Mouse (Mus musculus) lung, postnatal 14 days (tissue): ENCODE measurements around the gene Wdr95.

Experiments used
- DNase-seq: peaks from one replicate; pipeline ENCODE4 v3.0.0; 2021

Wdr95 gene

GRCm38 (mm10) chr5:149584154-149584655 lies 55.7 kb downstream of the Wdr95 start:
- peak; percentile 49 for DNase-seq

DNA sequence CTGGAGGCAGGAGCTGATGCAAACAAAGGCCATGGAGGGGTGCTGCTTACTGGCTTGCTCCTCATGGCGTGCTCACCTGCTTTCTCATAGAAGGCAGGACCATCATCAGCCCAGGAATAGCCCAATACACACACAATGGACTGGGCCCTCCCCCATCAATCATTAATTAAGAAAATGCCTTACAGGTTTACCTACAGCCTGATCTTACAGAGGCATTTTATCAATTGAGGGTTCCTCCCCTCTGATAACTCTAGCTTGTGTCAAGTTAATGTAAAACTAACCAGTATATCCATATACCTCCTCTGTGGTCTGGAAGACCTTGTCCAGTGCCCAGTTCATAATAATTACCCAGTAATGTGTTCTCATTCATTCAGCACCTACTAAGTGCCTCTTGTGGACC lies 56.8 kb downstream of the Wdr95 start:
- DNase-seq: no peak

GRCm38 (mm10) chr5:149585910-149586309 lies 57.4 kb downstream of the Wdr95 start:
- DNase-seq: no peak

DNA sequence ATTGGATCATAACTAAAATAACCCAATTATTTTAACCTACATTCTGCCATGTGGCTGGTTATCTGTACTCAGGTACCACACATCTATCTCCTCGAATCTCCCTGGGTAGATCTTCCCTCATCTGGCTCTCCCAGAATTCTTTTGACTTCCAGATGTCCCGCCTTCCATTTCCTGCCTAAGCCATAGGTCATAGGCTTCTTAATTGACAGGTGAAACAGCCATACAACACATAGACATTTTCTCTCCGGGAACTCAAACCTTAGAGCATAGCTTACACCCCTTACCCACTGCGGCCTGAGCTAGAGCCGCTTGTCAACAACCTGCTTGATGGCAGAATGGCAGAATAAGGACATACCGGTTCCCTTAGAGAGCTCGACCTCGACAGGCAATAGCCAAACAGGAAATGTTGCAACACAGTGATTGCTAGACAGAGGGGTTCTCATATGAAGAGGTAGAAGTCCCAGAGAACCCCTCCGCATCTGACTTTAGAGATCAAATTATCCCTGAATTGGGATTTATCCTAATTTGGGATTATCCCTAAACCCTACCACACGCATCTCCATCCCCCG lies 58.9 kb downstream of the Wdr95 start:
- DNase-seq: no peak

DNA sequence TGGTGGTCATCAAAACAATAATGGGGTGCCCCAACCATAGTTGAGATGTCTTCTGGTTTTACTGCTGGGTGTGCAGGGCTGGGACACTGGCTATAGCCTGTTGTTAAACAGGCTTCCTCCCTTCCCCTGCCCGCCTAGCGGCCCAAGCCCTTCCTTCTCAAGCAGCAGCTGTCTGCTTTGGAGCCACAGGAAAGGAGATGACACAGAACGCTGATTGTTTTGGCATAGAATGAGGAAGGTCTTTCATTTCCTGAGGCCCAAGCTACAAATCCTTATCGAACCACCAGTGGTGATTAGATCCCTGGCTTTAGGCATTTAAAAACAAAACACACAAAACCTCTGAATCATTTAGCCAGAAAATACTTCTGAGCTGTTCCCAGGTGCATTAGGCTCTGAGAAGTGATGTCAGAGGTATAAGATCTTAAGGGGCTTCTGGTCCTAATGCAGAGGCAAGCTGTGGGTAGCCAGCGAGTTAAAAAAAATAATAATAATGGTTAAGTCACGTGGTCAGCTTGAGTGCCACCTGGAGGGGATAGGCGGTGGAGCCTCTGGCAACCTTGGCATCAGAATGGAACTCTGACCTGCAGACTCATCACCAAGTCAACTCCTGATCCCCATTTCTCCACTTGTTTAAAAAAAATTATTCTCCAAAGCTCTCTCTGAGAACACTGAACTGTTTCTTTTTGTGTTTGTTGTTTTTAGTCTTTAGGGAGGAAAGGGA lies 60.5 kb downstream of the Wdr95 start:
- DNase-seq: peak; percentile 13

DNA sequence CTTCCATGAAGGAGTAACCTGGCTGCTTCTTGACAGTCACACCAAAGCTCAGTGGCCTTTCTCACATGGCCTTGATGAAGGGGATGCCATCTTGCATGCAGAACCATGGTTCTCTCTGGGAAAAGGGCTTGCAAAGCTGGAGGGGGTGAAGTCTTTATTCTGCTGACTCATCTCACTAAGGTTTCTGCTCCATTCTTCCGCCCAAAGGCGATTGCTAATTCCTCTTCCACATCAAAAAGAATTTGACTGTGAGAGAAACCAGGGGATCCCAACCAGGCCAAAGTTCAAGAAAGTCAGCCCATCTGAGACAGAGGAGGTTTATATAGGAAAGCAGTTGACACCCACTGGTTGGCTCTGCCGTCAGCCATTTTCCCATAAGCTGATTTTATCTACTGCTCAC lies 61.5 kb downstream of the Wdr95 start:
- DNase-seq: no peak

DNA sequence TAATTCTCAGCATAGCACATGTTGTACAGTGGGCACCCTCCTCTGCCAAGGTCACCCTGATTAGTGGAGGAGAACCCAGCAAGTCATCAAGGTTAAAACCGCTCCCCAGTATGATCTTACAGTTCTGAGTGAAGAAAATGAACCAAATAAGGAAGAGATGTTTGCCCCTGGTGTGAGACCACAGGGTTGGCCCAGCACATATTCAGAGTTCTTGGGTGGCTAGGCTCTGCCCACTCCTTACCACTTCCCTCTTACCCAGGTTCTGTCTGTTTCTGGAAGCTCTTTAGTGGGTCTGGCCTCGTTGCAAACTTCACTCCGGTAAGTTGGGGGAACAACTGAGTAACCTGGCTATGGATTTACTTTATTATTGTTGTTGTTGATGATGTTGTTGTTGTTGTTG lies 65.7 kb downstream of the Wdr95 start:
- no peak for DNase-seq

DNA sequence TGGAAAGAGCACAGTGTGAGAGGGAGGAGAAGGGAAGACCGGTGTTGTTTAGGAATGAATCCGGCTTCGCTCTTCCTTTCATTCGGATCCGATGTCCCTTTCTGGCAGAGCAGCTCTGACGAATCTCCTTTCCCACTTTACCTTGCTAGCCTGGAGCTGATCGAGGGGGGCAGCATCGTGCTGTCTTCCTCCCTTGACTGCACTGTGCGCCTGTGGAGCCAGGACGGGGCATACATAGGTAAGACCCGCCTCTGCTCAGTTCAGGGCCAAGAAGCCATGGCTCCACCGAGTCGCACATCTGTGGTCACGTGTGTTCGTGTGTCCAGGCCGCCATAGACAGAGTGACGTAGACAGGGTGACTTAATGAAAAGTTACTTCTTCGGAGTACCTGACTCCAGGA lies 68.9 kb downstream of the Wdr95 start:
- DNase-seq: no peak

GRCm38 (mm10) chr5:149601996-149602395 lies 73.5 kb downstream of the Wdr95 start:
- DNase-seq: no peak

DNA sequence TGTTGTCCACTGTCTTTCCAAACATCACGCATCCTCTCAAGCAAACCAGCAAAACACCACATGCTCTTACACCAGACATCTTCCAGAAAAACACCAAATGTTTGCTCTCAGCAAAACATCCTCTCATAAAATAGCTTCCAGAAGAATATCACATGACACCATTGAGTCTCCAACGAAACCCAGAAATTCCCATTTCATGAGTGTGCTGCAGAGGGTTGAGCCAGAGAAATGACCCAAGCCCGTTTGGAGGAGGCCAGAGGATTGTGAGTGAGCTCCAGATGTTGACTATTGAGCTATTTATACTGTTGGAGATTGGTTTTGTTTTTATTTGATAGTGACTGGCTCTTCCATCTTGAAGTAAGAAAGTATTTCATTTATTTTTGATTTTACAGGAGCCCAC lies 74.8 kb downstream of the Wdr95 start:
- DNase-seq: no peak

DNA sequence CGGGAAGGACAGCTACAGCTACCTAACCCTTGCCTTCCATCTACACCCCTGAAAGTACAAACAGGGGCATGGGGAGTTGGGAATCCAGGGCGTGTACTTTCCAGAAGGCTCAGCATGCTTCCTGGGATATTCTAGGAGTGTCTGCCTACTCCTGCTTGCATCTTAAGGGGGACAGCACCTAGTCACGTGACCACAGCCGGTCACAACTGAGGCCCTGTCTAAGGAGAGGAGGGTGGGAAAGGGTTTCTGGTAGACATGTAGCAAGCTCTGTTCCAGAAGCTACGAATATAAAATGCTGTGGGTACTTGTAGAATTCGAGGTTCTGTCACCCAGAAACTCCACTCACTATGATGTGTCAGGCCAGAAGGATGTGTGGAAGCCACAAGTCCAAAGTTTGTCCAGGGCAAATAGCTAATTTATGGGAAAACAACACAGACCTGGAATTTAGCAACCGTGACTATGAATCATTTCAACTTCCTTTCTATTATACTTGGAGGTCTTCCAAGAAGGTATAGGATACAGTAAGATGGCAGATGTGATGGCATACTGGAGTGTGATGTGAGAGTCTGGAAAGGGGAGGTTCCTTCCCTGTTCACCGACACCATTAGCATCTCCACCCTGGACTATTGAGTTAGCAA lies 78.7 kb downstream of the Wdr95 start:
- no peak for DNase-seq

- no peak for DNase-seq
Observed at GRCm38 (mm10) chr5:149611476-149612164, 83.1 kb downstream of the Wdr95 start.

DNA sequence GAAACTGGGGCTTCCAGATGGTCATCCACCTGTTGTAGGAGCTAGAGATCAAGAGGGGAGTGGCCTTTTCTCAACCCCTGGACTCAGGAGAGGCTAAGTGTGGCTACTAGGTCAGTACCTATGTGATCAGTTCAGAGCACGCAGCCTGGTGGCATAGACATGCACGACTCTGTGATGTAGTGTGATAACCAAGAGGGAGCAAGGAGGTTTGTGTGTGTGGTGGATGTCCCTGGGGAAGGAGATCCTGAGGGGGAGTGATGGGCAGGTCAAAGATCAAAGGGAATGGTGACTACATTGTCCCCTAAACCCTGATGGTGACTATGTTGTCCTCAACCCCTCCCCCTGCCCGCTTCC lies 83.7 kb downstream of the Wdr95 start:
- DNase-seq: no peak

DNA sequence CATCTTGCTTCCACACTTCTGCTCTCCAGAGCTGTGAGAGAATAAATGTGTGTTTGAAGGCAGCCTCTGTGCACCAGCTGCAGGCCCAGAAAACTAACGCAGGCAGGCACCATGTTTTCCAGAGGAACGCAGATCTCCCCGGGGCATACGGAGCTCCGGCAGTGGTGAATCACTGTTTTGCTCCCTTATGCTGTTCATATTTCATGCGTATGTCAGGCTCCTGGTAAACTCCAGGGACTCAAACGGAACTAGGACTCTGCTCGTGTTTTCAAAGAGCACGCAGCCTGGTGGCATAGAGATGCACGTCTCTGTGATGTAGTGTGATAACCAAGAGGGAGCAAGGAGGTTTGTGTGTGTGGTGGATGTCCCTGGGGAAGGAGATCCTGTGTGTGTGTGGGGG lies 84.3 kb downstream of the Wdr95 start:
- DNase-seq: no peak

GRCm38 (mm10) chr5:149616138-149616537 lies 87.7 kb downstream of the Wdr95 start:
- no peak for DNase-seq

DNA sequence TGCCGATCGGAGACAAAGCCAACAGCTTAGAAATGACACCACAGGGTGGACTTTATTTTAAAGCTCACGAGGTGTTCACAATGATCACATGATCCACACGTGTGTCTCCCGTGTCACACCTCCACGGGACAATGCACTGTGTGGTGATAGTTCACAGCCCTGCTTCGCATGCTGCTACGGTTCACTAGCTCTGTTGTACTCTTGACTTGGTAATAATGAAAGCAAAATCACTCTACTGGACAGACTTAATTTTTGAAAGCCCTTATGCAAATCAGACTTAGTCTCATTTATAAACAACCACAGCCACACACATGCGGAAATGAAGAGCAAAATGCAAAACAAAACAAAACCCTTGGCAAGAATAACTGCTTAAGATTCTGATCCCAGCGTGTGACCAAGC lies 88.3 kb downstream of the Wdr95 start:
- no peak for DNase-seq

DNA sequence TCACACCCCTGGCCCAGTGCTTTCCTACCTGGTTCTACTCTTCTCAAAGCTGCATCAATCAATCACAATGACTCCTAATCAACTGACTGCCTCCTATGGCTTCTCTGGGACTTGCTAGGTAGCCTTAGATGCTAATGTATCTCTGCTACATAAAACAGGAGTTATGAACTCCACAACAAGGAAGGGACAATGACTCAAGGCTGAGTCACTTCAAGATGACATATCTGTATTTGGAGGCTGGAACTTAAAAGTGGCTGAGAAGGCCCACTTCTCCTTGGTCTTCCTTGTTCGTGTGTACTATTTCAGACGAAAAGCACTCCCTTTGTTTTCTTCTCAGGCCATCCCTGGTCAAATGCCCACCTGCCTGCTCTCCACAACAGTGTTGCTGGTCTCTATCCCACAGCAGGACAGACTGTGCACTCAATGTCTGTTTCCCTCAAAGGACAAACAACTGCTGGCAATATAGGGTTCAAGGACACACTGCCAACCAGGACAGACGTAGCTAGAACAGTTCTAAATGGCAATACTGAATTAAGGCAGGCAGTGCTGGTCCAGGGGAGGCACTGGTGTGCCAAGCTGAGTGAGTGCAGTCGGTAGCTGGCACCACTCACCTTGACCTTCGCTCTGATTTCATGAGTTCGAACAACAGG lies 89.4 kb downstream of the Wdr95 start:
- DNase-seq: no peak

GRCm38 (mm10) chr5:149622152-149622551 lies 93.7 kb downstream of the Wdr95 start:
- DNase-seq: no peak

DNA sequence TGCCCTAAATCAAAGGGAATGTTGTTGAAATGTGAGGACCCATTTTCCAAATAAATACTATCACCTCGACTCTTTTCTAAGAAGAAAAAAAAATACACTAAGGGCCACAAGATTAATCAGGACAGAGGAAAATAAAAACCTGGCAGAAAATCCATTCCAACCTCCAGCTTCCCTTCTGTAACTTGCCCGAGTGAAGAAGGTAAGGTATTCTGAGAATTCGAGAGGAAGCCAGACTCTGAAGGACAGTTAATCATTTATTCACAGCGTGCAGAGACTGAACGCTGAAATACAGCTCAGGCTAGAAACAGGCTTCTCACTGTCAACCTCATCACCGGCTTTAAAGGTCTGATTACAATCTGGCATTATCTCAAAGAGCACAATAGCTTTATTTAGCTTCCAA lies 94.2 kb downstream of the Wdr95 start:
- DNase-seq: no peak

GRCm38 (mm10) chr5:149623815-149624675 lies 95.6 kb downstream of the Wdr95 start:
- DNase-seq: no peak

DNA sequence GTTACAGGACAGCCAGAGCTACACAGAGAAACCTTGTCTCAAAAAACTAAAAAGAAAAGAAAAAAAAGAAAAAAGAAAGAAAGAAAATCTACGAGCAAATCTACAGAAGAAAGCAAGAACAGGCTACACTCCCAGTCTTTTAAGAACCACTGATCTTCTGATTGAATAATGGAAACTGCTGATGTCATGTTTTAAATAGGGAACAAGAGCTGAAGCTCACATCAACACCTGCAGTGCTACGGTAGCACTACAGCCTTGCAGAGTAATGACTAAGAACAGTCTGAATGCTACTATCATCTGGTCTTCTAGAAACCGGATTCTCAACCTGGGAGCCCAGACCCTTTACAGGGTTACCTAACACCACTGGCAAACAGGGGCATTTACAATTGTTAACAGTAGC lies 97.1 kb downstream of the Wdr95 start:
- DNase-seq: no peak

DNA sequence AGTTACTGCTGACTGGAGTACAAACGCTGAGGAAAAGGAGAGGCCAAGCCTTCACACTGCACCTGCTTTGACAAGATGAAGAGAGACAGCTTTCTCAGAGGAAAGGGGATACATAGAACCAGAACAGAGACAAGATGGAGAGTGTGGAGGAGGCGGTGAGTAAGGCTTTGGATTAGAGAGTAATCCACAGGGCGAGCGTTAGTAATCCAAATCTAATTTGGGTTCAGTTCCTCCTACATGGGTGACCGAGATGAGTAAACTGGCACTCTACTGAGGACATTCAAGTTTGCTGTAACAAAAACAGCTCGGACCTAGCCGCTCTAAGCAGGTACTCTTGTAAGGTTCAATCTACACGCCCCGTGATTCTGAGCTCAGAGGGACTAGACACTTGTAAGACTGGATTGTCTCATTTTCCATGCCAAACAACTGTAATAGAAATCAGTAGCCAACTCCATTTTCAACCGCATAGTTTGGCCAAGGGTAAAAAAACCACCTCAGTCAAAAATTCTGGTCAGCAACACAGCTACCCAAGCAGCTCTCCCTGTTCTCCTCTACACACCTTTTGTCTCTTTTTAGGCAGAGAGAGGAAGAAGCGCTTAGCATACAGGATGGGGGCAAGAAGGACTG lies 106.0 kb downstream of the Wdr95 start:
- DNase-seq: no peak
